Mouse (Mus musculus) T-helper 17 cell (primary cell): ENCODE measurements around the gene Rec8.

Experiments used
- in situ Hi-C, 2 experiments: fragments of 300-600 bp; cut with MboI, MseI; formaldehyde crosslinking; loops; 1 replicate in 1 of 2; 2 replicates in 1 of 2; pipeline ENCODE4 v1.15.1; 2025; ENCODE audit warnings: high pct_unique_total_duplicates in 2 of 2

Rec8 gene

DNA sequence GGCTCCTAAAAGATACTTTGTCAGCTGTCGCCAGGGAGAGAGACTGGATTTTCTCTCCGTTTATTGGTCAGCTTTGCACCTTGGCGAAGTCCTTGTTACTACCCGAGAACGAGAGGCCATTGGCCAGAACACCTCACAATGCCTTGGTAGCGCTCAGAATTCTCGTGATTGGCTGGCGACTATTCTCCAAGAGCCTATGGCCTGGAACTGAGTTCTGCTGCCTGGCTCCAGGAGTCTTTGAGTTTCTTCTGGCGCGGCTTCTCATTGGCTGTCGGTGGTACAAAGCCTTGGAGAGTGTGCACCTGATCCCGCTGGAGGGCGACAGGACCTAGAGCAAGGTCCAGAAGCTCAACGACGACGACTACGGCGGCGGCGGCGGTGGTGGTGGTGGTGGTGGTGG lies at the start of gene Rec8:
TSS of gene Rec8 (plus strand) at position 216 of the 400 bp plus-strand sequence.
- in situ Hi-C loops: no loop called here

DNA sequence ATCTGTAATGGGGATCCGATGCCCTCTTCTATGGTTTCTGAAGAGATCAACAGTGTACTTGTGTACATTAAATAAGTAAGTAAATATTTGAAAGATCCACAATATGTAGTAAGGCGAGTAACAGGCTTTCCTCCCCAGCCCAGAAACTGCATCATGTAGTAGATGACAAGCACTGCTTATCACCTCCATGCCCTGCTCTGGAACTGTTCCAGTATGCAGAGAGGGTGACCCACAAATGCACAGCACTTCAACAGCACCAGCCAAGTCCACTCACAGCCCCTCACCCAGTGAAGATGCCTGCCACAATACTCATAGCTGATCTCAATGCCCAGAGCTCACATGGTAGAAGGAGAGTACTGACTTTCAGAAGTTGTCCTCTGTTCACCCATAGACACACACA lies 47.2 kb upstream of the Rec8 start:
- in situ Hi-C loops: no loop called here

DNA sequence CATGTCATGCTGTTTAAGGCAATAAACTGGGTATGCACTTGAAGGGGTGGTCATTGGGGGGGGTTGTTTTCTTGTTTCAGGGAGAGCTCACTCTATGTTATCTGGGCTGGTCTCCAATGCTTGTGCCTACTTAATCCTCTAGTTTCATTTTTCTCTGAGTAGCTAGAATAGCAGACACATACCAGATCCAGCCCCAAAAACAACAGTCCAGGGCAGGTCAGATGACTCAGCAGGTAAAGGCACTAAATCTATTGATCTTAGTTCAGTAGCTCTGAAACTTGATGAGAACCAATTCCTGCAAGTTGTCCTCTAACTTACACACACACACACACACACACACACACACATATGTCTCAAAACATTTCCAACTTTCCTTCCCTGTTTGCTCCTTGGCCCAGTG lies 46.1 kb upstream of the Rec8 start:
- in situ Hi-C loops: no loop called here

DNA sequence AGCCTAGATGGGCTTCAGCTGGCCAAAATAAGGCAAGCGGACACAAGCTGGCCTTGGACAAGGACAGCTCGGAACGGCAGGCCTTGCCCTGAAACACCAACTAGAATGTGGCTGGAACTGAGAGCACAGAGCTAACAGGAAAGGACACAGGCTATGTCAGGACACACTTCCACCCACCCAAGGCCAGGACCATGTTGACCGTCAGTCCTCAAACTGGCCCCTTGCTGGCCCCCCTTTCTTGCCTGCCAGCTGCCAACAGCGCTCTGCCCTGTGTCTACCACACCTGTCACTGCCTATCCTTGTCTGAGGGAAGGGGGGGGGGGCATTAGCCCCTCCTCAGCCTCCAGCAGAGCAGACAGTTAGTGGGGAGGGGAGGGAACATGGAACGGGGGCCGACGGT lies 42.5 kb upstream of the Rec8 start, which contains the start of gene Fitm1:
TSS of gene Fitm1 (plus strand) at position 316 of the 400 bp plus-strand sequence.
- in situ Hi-C loops: no loop called here

DNA sequence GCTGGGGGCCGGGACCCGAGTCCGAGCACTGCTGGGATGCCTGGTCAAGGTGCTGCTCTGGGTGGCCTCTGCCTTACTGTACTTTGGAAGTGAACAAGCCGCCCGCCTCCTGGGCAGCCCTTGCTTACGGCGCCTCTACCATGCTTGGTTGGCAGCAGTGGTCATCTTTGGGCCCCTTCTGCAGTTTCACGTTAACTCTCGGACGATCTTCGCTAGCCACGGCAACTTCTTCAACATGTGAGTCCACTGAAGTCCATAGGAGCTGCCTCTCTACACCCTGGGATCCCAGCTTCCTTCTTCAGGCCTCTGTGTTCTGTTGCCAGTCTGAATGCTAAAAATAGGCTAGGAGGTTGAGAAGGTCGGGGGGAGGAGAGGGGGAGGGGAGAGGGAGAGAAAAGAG lies 42.1 kb upstream of the Rec8 start:
- in situ Hi-C loops: no loop called here

DNA sequence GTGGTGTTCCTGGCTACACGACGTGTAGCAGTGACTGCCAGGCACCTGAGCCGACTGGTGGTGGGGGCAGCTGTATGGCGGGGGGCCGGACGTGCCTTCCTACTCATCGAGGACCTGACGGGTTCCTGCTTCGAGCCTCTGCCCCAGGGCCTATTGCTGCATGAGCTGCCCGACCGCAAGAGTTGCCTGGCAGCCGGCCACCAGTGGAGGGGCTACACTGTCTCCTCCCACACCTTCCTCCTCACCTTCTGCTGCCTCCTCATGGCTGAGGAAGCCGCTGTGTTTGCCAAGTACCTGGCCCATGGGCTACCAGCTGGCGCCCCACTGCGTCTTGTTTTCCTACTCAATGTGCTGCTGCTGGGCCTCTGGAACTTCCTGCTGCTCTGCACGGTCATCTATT lies 41.5 kb upstream of the Rec8 start:
- in situ Hi-C loops: no loop called here

DNA sequence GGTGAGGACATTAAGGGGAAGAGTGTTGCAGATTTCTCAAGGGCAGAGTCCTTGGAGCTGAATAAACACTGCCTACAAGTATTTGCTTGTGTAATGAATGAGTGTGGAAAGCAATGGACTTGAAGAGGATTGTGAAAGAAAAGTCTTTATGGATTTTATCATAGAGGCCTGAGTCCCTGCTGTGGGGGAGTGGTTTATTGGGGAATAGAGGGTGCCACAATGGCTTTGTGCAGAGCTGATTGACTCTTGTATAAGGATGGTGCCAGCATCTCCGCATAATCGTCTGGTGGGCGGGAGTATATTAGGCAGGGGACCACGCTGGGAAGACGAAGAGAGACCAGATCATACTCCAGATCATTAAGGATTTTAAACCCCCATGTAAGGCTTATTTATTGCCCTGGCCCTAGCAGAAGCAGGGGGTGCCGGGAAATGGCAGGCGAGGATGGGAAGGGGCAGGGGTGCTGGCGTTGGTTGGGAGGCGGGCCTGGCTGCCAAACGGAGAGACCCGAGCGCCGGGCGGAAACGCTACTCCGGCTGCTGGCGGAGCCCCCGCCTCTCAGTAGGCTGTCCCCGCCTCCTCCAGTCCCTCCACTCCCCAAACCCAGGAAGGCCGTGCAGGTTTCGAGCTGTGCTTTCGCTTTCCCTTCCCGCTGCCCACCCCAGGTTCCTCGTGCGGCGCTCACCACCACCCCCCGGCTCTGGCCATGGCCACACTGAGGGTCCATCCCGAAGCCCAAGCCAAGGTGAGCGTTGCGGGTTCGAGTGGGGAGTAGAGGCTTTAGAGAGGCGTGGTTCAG lies 39.8 kb upstream of the Rec8 start, which contains the start of gene Psme1:
TSS of gene Psme1 (plus strand) at position 253 of the 797 bp plus-strand sequence.
- in situ Hi-C loops: no loop called here

DNA sequence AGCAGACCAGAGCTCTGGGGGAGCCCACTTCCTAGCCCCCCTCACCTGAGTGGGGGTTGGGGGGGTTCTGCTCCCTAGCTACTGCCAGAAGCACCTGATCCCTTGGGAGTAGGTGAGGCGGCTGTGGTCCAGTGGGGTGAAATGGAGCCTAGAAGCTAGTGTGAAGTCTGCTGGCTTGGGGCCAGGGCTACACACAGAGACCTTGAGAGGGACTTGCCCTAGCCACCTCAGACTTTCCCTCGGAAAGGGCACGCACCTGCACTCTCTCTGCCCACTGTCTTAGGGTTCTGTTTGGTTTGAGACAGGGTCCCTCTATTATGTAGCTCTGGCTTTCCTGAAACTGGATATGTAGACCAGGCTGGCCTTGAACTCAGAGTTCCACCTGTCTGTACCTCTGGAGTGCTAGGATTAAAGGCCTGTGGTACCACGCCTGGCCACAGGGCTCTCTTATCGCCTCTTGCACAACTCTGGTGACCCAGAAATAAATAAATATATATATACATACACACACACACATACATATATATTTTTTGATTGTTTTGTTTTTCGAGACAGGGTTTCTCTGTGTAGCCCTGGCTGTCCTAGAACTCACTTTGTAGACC lies 39.1 kb upstream of the Rec8 start:
- in situ Hi-C loops: no loop called here

DNA sequence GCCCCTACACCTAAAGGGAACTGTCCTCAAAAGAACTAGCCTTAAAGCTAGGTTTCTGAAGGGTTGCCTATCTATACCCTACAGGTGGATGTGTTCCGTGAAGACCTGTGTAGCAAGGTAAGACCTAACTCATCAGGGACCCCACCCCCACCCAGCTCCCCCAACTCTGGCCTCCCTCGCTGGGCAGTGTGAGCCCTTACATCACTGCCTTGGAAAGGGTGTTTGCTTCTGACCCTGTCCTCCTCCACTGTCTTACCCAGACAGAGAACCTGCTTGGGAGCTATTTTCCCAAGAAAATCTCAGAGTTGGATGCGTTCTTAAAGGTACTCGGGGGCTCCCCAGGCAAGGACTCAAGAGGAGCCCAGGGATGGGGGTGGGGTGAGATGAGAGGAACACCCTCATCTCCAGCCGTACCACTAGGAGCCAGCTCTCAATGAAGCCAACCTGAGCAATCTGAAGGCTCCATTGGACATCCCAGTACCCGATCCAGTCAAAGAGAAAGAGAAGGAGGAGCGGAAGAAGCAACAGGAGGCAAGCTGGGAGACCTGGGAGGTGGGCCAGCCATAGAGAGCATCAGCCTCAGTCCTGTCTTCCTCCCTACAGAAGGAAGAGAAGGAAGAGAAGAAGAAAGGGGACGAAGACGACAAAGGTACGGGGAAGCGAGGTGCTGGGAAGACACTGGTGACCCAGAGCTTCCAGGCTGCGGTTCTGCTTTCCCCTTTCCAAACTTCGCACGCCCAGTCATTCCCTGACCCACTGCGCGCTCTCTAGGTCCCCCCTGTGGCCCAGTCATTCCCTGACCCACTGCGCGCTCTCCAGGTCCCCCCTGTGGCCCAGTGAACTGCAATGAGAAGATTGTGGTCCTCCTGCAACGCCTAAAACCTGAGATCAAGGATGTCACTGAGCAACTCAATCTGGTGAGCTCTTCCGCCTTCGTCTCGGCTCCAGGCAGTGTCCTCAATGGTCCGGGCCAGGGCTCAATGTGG lies 38.0 kb upstream of the Rec8 start:
- in situ Hi-C loops: no loop called here

DNA sequence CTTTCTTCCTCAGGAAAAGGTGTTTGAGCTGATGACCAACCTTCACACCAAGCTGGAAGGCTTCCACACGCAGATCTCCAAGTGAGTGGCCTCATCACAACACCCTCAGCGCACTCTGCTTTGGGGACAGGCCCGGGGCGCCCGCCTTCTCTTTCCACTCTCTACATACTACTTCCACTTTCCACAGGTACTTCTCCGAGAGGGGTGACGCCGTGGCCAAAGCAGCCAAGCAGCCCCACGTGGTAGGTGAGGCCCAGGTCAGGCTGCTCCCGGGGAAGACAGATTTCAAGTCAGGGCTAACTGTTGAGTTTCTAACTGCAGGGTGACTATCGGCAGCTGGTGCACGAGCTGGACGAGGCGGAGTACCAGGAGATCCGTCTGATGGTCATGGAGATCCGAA lies 37.1 kb upstream of the Rec8 start:
- in situ Hi-C loops: no loop called here

DNA sequence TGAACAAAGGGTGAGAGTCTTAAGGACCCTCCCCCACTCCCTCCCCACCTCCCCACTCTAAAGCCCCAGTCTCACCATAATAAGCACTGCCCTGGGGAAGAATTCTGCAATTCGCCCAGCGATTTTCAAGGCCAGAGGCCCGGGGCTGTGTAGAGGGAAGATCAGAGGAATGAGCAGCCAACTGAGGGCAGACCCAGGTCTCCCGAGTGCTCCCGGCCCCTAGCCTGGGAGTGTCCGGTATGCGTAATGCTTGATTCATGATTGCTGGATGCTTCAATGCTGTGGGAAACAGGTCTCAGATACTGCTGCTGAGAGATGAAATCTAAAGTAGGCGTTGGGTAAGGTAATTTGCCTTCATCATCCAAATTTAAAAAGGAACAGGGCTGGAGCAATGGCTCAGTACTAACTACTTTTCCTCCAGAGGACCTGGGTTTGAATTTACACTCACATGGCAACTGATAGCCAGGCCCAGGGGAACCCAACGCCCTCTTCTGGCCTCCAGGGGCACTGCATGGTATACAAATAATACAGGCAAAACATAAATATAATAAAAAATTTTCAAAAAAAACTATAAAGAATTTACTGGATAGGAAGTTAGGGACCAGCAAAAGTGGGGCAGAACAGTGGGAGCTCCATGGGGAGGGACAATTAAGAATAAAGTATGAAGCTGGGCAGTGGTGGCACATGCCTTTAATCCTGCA lies 35.7 kb upstream of the Rec8 start:
- in situ Hi-C loops: no loop called here

DNA sequence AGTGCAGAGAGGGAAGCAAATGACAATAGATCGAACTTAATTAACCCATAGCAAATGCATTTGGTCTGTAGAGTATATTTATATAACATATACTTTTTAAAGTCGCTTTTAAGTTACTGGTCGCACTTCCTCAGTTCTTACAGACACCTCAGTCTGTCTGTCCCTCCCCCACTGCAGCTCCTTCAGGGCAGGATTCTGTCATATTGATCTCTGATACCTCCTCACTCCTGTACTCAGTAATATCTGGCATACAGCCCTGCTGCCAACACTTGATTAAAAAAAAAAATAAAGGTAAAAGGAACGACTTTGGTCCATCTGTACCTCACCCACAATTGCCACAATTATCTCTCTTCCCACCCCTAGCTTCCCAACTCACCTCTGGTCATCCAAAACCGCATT lies 33.5 kb upstream of the Rec8 start:
- in situ Hi-C loops: no loop called here

DNA sequence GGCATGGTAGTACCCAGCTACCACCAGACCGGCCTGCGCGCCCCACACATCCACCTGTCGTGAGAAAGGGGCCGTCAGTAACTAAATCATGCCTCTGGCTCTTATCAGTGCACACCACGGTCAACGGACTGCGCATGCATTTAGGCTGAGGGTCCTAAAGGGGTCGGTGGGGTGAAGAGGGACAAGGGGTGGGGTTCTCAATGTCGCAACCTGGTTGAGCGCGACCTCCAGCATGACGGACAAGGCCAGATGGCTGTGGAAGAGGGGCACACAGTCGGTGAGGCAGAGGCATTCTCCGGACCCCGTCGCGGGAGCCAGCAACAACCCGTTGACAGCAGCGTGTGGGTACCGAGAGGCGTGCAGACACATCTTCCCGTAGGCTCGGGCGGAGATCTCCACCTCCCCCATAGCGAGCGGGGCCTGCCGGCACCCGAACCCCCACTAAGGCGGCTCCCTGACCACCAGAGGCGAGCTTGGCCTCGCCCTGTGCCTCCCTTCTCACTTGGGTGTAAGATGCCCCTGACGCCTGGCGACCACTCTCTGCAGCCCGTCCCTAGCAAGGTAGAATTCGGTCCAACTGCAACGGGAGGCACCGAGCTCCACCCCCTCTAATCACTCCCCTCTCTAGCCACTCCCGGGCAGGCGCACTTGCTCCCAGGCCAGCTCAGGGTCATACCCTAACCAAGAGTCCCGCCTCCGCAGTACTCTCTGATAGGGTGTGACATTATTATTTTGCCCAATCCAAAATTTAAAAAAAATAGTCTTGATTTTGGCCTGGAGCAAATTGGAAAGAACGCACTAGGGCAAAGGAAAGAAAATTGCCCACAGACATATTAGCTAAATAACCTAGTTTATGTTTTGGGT lies 32.9 kb upstream of the Rec8 start, which contains the start of gene Emc9:
TSS of gene Emc9 (minus strand) at position 601 of the 864 bp plus-strand sequence.
- in situ Hi-C loops: no loop called here

DNA sequence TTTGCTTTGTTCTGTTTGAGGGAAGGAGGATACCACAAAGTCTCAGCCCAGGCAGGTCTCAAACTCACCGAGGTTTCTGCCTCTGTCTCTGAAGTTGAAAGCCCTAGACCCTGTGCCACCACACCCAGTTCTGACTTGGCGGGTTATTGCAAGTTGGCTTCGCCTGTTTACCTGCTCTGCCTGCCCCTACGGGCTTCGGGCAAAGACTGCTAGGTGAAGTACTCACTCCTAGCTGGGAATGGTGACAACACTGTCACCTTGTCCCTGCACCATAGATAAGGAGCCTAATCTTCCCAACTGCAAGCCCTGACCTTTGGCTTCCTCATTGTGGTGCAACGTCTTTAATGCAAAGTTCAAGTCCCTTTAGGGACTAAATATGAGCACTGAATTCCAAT lies 32.3 kb upstream of the Rec8 start:
- in situ Hi-C loops: no loop called here

DNA sequence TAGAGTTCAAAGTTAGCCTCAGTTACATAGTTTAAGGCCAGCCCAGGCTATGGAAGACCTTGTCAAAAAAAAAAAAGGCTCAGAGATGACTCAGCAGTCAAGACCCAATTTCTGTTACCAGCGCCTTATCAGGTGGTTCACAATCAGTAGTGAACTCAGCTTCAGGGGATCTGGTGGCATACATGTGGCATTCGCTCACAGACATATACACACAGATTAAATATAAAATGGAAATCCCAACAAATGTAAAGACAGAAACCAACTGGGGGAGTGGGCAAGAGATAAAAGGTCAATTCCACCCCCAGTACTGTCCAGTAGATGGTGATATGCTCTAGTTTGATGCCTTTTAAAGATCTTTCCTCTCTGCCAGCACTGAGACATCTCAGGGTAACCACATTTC lies 31.7 kb upstream of the Rec8 start:
- in situ Hi-C loops: no loop called here

DNA sequence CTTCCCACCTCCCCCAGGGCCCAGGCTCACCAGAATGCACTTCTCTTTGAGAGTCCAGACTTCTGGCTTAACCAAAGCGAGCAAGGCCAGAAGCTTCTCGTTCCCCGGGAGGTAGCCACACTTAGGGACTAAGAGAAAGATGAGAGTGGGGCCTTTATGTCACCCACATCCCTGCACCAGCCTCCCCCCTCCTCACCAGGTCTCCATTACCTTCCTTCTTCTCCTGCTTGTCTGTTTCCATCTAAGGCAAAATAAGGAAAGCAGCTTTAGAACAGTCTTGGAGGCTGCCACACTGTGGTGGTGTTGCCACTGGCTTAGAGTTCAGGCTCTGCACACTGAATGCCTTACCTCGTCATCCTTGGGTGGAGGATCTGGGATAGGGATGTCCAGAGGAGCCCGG lies 28.6 kb upstream of the Rec8 start:
- in situ Hi-C loops: no loop called here

DNA sequence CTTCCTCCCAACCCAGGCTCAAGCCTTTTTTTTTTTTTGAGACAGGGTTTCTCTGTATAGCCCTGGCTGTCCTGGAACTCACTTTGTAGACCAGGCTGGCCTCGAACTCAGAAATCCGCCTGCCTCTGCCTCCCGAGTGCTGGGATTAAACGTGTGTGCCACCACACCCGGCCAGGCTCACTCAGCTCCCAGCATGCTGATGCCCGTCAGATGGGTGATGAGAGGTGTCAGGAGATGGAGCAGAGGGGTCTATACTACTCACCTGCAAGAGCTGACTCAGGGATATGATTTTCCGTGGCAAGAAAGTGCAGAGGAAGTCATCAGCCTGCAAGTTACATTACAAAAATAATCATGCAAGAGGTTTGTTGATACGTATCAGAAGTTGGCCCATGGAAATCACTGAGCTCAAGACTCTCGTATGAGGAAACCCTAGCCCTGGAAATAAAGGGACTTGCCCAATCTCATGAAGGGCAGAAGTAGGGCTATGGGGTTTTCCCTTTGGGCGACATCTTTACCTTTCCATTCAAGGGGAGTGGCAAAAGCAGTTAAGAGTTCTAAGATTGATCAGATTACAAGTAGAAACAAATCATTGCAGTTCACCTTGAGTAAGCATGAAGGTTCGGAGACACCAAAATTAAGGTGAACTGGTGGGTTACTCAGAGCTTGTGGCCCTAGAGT lies 27.9 kb upstream of the Rec8 start:
- in situ Hi-C loops: no loop called here

DNA sequence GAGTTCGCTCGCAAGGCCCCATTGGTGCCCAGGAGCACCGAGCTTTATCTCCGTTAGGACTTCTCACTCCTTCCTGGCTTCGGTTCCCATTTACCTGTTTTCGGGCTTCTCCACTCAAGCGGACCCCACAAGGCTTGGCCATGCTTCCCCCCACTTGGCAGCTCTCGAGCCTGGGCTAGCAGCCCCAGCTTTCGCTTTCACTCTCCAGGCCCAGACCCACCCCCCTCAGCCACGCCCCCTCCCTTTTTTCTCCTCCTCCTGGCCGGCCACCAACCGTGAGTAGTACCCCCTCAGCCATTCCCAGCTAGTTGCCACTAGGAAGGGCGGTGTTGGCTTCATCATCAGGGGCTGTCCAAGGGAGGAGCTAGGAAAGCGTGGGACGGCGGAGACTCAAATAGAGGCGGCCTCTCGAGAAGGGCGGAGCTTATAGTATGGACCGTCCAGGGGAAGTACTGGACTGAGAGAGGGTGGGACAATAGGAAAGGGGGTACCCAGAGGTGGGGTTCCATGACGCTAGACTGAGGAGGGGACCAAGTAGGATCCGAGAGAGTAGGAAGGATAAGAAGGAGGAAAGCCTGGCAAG lies 27.0 kb upstream of the Rec8 start, which contains the start of gene Psme2:
TSS of gene Psme2 (minus strand) at position 366 of the 583 bp plus-strand sequence.
- in situ Hi-C loops: no loop called here

DNA sequence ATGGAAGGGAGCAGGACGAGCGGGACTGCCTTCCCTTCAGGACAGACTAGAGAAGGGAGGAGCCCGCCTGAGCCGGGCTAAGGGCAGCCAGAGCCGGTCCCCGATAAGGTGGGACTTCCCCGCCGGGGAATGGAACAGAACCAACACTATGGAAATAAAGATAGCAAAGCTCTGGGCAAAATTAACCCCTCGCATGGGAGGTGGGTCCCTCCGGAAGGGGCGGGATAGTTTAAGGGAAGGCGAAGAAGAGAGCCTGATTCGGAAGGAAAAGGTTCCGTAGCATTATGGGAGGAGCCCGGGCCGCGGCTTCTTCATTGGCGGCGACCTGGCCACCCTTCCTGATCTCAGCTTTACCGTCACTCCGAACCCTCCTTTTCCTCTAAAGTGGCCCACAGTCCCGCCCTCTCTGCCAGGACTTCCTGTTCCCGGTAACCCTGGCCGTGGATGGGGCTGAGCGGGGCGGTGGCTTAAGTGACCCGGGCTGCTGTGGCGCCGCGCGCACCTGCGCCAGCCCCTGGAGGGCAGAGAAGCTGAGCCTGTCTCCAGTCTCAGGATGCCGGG lies 26.4 kb upstream of the Rec8 start, which contains the start of gene Rnf31:
TSS of gene Rnf31 (plus strand) at position 378 of the 561 bp plus-strand sequence.
- in situ Hi-C loops: no loop called here
